Mouse (Mus musculus) neural tube, embryonic 15.5 days (tissue): ENCODE measurements at regions not wholly inside any gene's neighbourhood (a gene's known extent, or its start where the extent isn't known, plus 50 kb on each side); places are given as distances from the start of the nearest gene placed in this dataset.
"Not testable (repeated sequence)": the region's sequence is repeated elsewhere in the genome, so short reads cannot be mapped to it uniquely, and the experiment has no call there.

ENCODE experiments used
- ATAC-seq: fragments of 200-750 bp; cut with Nextera tagmentation; 2 replicates; pipeline ENCODE4 v1.8.0; 2017; ENCODE audit warnings: mild to moderate bottlenecking, moderate TSS enrichment, moderate library complexity; ENCODE audit not compliant: low FRiP score
- H3K27ac ChIP-seq: fragments of 300-500 bp; sonication (generic); replicated peaks from 2 replicates; pipeline ENCODE4 v1.5.1; 2015; ENCODE audit warnings: mild to moderate bottlenecking, inconsistent platforms
- H3K27me3 ChIP-seq: fragments of 300-500 bp; sonication (generic); replicated peaks from 2 replicates; pipeline ENCODE4 v1.6.1; 2015; ENCODE audit warnings: inconsistent platforms
- H3K36me3 ChIP-seq: fragments of 300-500 bp; sonication (generic); 2 replicates; pipeline ENCODE4 v1.6.1; 2015; ENCODE audit warnings: inconsistent platforms
- H3K4me1 ChIP-seq: fragments of 300-500 bp; sonication (generic); 2 replicates; pipeline ENCODE4 v1.6.1; 2015; ENCODE audit warnings: inconsistent platforms
- H3K4me2 ChIP-seq: fragments of 300-500 bp; sonication (generic); 2 replicates; pipeline ENCODE4 v1.6.1; 2015; ENCODE audit warnings: inconsistent platforms, mild to moderate bottlenecking, moderate library complexity
- H3K4me3 ChIP-seq: fragments of 300-500 bp; sonication (generic); replicated peaks from 2 replicates; pipeline ENCODE4 v1.5.1; 2015; ENCODE audit warnings: mild to moderate bottlenecking, inconsistent platforms
- H3K9ac ChIP-seq: fragments of 300-500 bp; sonication (generic); replicated peaks from 2 replicates; pipeline ENCODE4 v1.6.1; 2015; ENCODE audit warnings: mild to moderate bottlenecking, inconsistent platforms
- H3K9me3 ChIP-seq: fragments of 300-500 bp; sonication (generic); replicated peaks from 2 replicates; pipeline ENCODE4 v1.6.1; 2016; ENCODE audit warnings: inconsistent platforms
- WGBS: fragments of 180-500 bp; shearing (Covaris S2); methylation state at CpG from one replicate; pipeline ENCODE4 v1.1.7; 2015; ENCODE audit warnings: mixed read lengths; 5-methylcytosine and 5-hydroxymethylcytosine counted together

- H3K4me2 ChIP-seq, result no peak overlapping the region
- no peak overlapping the region for H3K4me3 ChIP-seq
- H3K9ac ChIP-seq, result no peak overlapping the region
- H3K4me1 ChIP-seq, result peaks cover 8% of the 10 kb centered on the region
- 61% methylated on average over 1 of the region's 1 CpGs for WGBS
- no peaks in the 10 kb centered on the region for H3K9me3 ChIP-seq
- ATAC-seq, result peak; percentile 54; the same call in 1 of the 2 replicates
- H3K36me3 ChIP-seq, result no peaks in the 10 kb centered on the region
- H3K27ac ChIP-seq, result no peak overlapping the region
- no peaks in the 10 kb centered on the region for H3K27me3 ChIP-seq
Observed at GRCm38 (mm10) chr1:12577978-12578377, 1164.1 kb downstream of the A830018L16Rik start.

DNA sequence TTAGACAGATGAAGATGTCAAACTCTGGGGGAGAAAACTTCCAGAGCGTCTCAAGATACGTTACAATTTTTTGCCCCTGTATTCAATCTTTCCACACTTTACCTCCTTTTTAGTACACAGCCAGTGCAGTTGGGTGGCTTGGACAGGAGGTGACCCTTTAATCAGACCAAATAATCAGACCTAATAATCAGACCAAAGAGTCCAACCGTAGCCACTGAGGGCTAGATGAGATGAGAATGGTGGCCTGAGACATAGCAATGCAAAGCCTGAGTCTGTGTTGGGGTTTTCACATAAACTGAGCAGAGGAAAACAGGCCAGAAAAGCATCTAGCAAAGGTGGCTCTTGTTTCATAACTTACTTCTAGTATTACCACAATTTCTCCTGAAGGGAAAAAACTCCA lies 1169.1 kb downstream of the A830018L16Rik start:
- Histone ChIP-seq H3K36me3 (no peaks in the 10 kb centered on the region), H3K4me1 (no peaks in the 10 kb centered on the region), H3K9me3 (no peaks in the 10 kb centered on the region), H3K9ac (no peak overlapping the region), H3K27me3 (no peaks in the 10 kb centered on the region; the same call in 1 of the 2 replicates), H3K4me2 (no peak overlapping the region), H3K27ac (no peak overlapping the region), H3K4me3 (no peak overlapping the region)
- no peak for ATAC-seq
- WGBS, result 65% methylated on average over 3 of the region's 3 CpGs

GRCm38 (mm10) chr1:12586981-12587380 lies 1173.1 kb downstream of the A830018L16Rik start:
- 97% methylated on average over 6 of the region's 6 CpGs for WGBS
- H3K4me2 ChIP-seq, H3K9me3 ChIP-seq, H3K9ac ChIP-seq, H3K36me3 ChIP-seq, ATAC-seq, H3K27ac ChIP-seq, H3K4me3 ChIP-seq, H3K4me1 ChIP-seq, H3K27me3 ChIP-seq: not testable (repeated sequence)

DNA sequence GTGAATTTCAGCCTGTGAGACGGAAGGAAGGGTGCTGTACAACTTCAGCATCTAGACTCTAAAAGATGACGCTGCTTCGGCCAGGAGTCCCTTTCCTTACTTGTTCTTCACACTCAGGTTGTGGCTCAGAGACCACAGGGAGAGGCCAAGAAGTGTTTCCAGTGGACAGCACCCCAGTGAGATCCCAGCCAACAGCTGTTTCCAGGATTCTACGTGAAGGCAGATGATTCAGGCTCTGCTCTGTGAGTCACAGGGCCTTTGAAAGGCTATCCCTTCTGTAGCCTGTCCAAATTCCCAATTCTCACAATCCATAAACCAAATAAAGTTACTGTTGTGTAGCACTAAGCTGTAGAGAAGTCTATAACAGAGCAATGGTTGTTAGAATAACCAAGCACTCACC lies 1198.2 kb downstream of the A830018L16Rik start:
- no peak overlapping the region for H3K4me2 ChIP-seq
- no peaks in the 10 kb centered on the region for H3K4me1 ChIP-seq
- H3K4me3 ChIP-seq, result no peak overlapping the region
- H3K36me3 ChIP-seq, result no peaks in the 10 kb centered on the region
- no peak overlapping the region for H3K27ac ChIP-seq
- no peak for ATAC-seq
- H3K9ac ChIP-seq, result no peak overlapping the region
- H3K27me3 ChIP-seq, result no peaks in the 10 kb centered on the region
- 95% methylated on average over 4 of the region's 4 CpGs for WGBS
- no peaks in the 10 kb centered on the region for H3K9me3 ChIP-seq

DNA sequence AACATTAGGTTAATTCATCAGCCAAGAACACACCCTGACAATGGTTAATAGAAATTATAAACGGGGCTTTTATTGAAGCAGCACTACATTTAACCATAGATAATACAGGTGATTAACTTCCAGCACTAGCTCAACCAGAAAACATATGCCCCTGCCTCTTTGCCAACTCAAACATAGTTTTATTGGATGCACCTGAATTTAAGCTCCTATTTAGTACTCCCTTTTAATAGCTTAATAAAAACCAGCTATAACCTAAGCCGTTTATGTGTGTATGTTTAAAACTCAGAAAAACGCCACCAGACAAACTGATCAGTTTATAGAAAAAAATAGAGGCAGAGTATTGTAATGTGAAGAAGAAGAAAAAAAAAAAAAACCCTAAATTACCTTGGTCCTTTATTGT lies 1201.4 kb downstream of the A830018L16Rik start:
- ATAC-seq, result no peak
- WGBS, result 71% methylated on average over 3 of the region's 3 CpGs
- H3K4me2 ChIP-seq, result no peak overlapping the region
- H3K4me3 ChIP-seq, result no peak overlapping the region
- H3K4me1 ChIP-seq, result no peaks in the 10 kb centered on the region
- no peaks in the 10 kb centered on the region for H3K36me3 ChIP-seq
- H3K27ac ChIP-seq, result no peak overlapping the region
- H3K9me3 ChIP-seq, result no peaks in the 10 kb centered on the region
- H3K9ac ChIP-seq, result no peak overlapping the region
- H3K27me3 ChIP-seq, result no peaks in the 10 kb centered on the region

DNA sequence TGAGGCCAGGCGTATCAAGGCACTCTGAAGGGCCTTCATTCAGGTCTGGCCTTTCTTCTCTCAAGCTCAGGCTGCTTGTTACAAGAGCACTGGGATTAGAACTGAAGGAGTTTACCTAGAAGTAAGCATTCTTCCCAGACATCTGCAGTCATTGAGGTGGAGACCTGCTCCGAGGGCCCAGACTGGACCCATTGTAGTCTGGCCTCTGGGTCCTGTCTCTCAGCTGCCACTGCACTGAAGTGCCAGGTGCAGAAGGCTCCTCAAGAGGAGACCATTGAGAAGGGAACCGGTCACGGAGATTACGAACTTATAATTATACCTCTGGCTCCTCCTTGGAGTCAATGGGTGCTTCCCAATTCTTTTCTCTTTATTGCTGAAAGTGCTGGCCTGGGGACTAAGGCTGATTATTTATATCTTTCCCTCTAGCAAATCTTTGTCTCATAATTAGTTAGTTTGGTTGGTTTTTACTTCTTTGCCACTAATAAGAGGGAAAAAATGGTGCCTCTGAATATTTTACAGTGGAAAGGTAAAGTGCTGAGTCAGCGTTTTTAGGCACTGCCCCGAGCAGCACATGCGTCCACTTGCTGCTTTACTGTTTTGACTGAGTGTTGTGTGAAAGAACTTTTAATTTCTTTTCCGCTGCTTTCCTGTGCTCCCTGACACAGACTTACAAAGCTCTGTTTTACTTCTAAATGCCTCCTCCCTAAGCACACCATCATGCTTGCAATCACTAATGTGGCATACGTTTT lies 1202.0 kb downstream of the A830018L16Rik start:
- Histone ChIP-seq H3K27ac (no peak overlapping the region), H3K4me1 (no peaks in the 10 kb centered on the region), H3K36me3 (no peaks in the 10 kb centered on the region), H3K4me2 (no peak overlapping the region), H3K27me3 (no peaks in the 10 kb centered on the region), H3K4me3 (no peak overlapping the region), H3K9me3 (no peaks in the 10 kb centered on the region), H3K9ac (no peak overlapping the region)
- ATAC-seq, result no peak
- WGBS, result 80% methylated on average over 10 of the region's 10 CpGs

DNA sequence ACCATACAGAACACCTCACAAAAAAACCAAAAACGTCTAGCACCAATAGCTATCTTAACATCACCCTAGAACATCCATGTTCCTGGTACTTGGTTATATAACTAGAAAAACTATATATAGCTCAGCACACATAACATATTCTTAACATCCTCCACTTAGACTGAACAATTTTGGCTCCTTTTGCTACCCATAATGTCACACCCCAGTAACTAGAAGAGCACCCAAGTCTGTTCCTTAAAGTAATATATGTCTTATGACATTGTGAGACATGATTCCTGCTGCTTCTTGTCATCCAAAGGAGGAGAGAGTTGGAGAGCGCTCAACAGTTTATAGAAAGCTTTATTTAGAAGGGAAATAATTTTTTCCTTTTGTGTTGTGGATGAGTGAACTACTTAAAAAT lies 1206.1 kb downstream of the A830018L16Rik start:
- WGBS, result 90% methylated on average over 2 of the region's 2 CpGs
- H3K4me1 ChIP-seq, result no peaks in the 10 kb centered on the region
- H3K27me3 ChIP-seq, result no peaks in the 10 kb centered on the region
- H3K4me2 ChIP-seq, result no peak overlapping the region
- H3K9me3 ChIP-seq, result no peaks in the 10 kb centered on the region
- no peak overlapping the region for H3K27ac ChIP-seq
- H3K9ac ChIP-seq, result no peak overlapping the region
- H3K4me3 ChIP-seq, result no peak overlapping the region
- ATAC-seq, result no peak
- H3K36me3 ChIP-seq, result no peaks in the 10 kb centered on the region

DNA sequence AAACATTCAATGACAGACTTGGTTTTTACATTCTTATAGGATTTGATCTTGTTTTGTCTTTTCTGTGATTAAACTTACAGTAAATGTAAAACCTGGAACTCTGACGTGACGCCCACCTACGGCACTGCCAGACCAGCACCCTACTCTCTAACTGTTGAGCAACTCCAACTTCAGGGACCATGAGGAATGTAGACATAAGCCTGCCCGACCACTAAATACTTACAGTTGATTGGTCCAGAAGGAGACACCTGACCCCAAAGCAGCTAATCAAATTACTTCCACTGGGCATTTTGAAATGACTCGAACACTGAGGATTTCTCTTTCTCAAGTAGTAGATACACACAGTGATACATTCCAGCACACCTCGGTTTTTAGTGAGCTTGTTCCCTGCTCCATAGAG lies 1206.9 kb downstream of the A830018L16Rik start:
- Histone ChIP-seq H3K4me2 (no peak overlapping the region), H3K36me3 (no peaks in the 10 kb centered on the region), H3K9me3 (no peaks in the 10 kb centered on the region), H3K9ac (no peak overlapping the region), H3K4me3 (no peak overlapping the region), H3K4me1 (no peaks in the 10 kb centered on the region), H3K27ac (no peak overlapping the region), H3K27me3 (no peaks in the 10 kb centered on the region)
- 89% methylated on average over 6 of the region's 6 CpGs for WGBS
- ATAC-seq, result no peak

DNA sequence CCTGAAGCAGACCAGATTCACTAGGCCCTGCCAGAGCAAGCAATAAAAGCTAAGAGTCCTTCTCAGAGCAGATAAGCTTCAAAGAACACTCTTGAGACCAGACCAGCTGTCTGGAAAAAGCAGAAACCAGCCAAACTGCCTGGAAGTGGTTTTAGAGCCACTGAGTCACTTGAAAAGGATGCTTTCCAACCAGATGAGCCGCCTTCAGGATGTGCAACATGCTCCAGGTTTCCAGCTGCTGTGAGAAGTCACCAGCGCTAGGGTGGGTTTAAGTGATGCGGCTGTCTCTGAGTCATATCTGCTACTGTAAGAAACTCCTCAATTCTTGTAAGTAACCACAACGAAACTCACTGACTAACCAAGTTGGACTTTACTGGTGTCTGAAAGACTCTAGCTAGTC lies 1209.3 kb downstream of the A830018L16Rik start:
- Histone ChIP-seq H3K4me1 (no peaks in the 10 kb centered on the region), H3K36me3 (no peaks in the 10 kb centered on the region), H3K27ac (no peak overlapping the region), H3K4me3 (no peak overlapping the region), H3K9me3 (no peaks in the 10 kb centered on the region), H3K4me2 (no peak overlapping the region), H3K9ac (no peak overlapping the region), H3K27me3 (no peaks in the 10 kb centered on the region)
- 93% methylated on average over 4 of the region's 4 CpGs for WGBS
- ATAC-seq, result no peak

DNA sequence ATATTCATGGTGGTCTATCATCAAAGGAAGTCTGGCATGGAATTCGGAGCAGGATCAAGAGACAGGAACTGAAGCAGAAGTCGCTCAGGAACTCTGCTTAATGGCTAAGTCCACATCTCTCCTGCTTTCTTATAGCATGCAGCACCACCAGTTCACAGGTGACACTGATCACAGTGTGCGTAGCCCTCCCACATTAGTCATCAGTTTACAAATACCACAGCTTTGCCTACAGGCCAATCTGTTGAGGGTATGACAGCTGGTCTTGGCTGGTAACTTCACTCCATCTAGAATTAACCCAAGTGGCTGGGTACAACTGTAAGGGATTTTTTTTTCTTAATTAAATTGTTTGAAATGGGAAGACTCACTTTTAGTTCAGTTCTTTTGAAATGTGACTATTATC lies 1219.1 kb downstream of the A830018L16Rik start:
- WGBS, result 92% methylated on average over 3 of the region's 3 CpGs
- no peak for ATAC-seq
- Histone ChIP-seq H3K4me3 (no peak overlapping the region), H3K27ac (no peak overlapping the region), H3K27me3 (no peaks in the 10 kb centered on the region), H3K9ac (no peak overlapping the region), H3K36me3 (no peaks in the 10 kb centered on the region), H3K4me1 (no peaks in the 10 kb centered on the region), H3K9me3 (no peaks in the 10 kb centered on the region), H3K4me2 (no peak overlapping the region)

- 19% methylated on average over 9 of the region's 9 CpGs for WGBS
- ATAC-seq, result no peak
- no peak overlapping the region for H3K27ac ChIP-seq
- no peaks in the 10 kb centered on the region for H3K36me3 ChIP-seq
- no peaks in the 10 kb centered on the region for H3K9me3 ChIP-seq
- H3K27me3 ChIP-seq, result no peaks in the 10 kb centered on the region
- no peak overlapping the region for H3K4me3 ChIP-seq
- no peak overlapping the region for H3K4me2 ChIP-seq
- no peaks in the 10 kb centered on the region for H3K4me1 ChIP-seq
- H3K9ac ChIP-seq, result no peak overlapping the region
Observed at GRCm38 (mm10) chr1:12636326-12637147, 1222.6 kb downstream of the A830018L16Rik start.

DNA sequence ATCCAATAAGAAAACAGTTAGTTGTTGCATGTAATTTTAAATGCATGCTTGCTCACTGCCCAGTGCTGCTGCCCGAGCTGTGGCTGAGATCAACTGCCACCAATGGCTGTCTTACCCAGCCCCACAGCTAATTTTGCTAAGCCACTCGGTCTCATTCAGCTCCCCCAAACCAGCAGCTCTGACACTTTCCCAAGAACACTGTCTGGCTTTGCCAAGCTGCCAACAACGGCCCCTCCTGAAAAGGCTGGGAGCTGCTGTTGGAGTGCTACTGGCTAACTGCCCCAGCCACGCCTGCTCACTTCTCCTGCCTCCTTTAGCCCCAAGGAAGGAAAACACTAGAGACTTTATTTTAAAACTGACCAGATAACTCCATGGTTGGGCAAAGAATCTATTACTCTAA lies 1227.1 kb downstream of the A830018L16Rik start:
- Histone ChIP-seq H3K9ac (no peak overlapping the region), H3K36me3 (no peaks in the 10 kb centered on the region), H3K4me2 (no peak overlapping the region), H3K27ac (no peak overlapping the region), H3K9me3 (no peaks in the 10 kb centered on the region), H3K27me3 (no peaks in the 10 kb centered on the region), H3K4me1 (no peaks in the 10 kb centered on the region), H3K4me3 (no peak overlapping the region)
- peak; percentile 50; the same call in 1 of the 2 replicates for ATAC-seq
- WGBS, result 60% methylated on average over 4 of the region's 4 CpGs
